Mouse (Mus musculus) ES-Bruce4 (cell line): ENCODE data around the gene Zfp791. TPM values are rescaled to one million over a fixed set of nuclear protein-coding genes. Genes with fewer than 3 reads are reported as not detected.
"Not testable (repeated sequence)": the region's sequence is repeated elsewhere in the genome, so short reads cannot be mapped to it uniquely, and the experiment has no call there.

ENCODE experiments used
- H3K27ac ChIP-seq: 2 replicates; pipeline ENCODE4 v1.5.1; 2012; ENCODE audit warnings: low read length, inconsistent platforms; ENCODE audit not compliant: insufficient read depth
- H3K27me3 ChIP-seq: 2 replicates; pipeline ENCODE4 v1.6.1; 2012; ENCODE audit warnings: mild to moderate bottlenecking, low read length, inconsistent platforms; ENCODE audit not compliant: control insufficient read depth, poor library complexity, insufficient read depth, severe bottlenecking
- H3K36me3 ChIP-seq: 2 replicates; pipeline ENCODE4 v1.6.1; 2012; ENCODE audit warnings: inconsistent platforms, mild to moderate bottlenecking, low read length, moderate library complexity; ENCODE audit not compliant: control insufficient read depth, poor library complexity, insufficient read depth, severe bottlenecking
- H3K4me1 ChIP-seq: one replicate; pipeline ENCODE4 v1.8.1; 2011; ENCODE audit warnings: low read length; ENCODE audit not compliant: control insufficient read depth, insufficient read depth
- H3K4me3 ChIP-seq: 2 replicates; pipeline ENCODE4 v1.5.1; 2011; ENCODE audit warnings: low read depth, mild to moderate bottlenecking, low read length
- H3K9ac ChIP-seq: 2 replicates; pipeline ENCODE4 v1.6.1; 2012; ENCODE audit warnings: low read depth, mild to moderate bottlenecking, inconsistent platforms; ENCODE audit not compliant: poor library complexity, severe bottlenecking
- H3K9me3 ChIP-seq: replicated peaks from 2 replicates; pipeline ENCODE4 v1.6.1; 2012; ENCODE audit warnings: mild to moderate bottlenecking, low read length, inconsistent platforms; ENCODE audit not compliant: control insufficient read depth, poor library complexity, insufficient read depth, severe bottlenecking
- CTCF ChIP-seq: IDR thresholded peaks from one replicate; pipeline ENCODE4 v1.8.1; 2011; ENCODE audit warnings: low read depth, low read length
- EP300 ChIP-seq: IDR thresholded peaks from 2 replicates; pipeline ENCODE4 v1.6.1; 2011; ENCODE audit warnings: low read depth, low read length; ENCODE audit not compliant: insufficient read depth
- POLR2A ChIP-seq: IDR thresholded peaks from one replicate; pipeline ENCODE4 v1.8.1; 2011; ENCODE audit warnings: low read length; ENCODE audit not compliant: insufficient read depth
- polyA plus RNA-seq: library from polyadenylated mRNA; stranded (reverse); fragments of >200 nt; gene quantifications from 2 replicates; pipeline ENCODE4 v1.2.4, GENCODE M21; 2011; ENCODE audit warnings: low read depth; ENCODE audit not compliant: missing spikeins, insufficient read depth, insufficient read length

Zfp791 gene
- 2.0 and 2.2 TPM in 2 replicates for polyA plus RNA-seq

GRCm38 (mm10) chr8:85122995-85123394 lies at the start of gene Zfp791:
TSS of gene Zfp791 (minus strand) at chr8:85123095.
- no peak within 1 kb of the TSS for H3K9ac ChIP-seq
- TF ChIP-seq EP300: no peak
- no peak for TF ChIP-seq CTCF
- no peak for TF ChIP-seq POLR2A

DNA sequence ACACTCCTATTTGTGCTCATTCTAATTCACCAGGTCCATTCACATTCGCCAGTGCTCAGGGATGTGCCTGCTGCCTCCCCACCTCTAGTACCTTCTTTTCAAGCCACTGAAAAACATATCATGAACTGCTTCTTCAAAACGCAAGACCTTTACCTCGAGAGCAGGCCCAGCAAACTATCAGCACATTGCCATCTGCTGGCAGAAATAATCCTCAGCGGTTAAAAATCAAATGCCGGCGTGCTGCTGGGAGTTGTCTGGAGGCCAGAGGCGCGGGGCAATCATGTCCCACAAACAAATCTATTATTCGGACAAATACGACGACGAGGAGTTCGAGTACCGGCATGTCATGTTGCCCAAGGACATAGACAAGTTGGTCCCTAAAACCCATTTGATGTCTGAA lies 48.4 kb upstream of the Zfp791 start:
- H3K4me3 ChIP-seq: no peak overlapping the region
- no peaks in the 10 kb centered on the region for H3K36me3 ChIP-seq
- peaks cover 6% of the 10 kb centered on the region for H3K9me3 ChIP-seq
- H3K27me3 ChIP-seq: no peaks in the 10 kb centered on the region; the same call in 1 of the 2 replicates
- no peaks in the 10 kb centered on the region for H3K4me1 ChIP-seq
- TF ChIP-seq CTCF: peak; percentile 42
- TF ChIP-seq POLR2A: no peak
- H3K9ac ChIP-seq: no peak overlapping the region
- no peak overlapping the region for H3K27ac ChIP-seq

More at GRCm38 (mm10) chr8:85122995-85123394, at the start of gene Zfp791:
- no peak within 1 kb of the TSS for H3K4me3 ChIP-seq
- H3K27ac ChIP-seq: no peak within 1 kb of the TSS
- no peaks in the 10 kb centered on the region for H3K36me3 ChIP-seq
- peaks cover 3% of the 10 kb centered on the region; the same call in 1 of the 2 replicates for H3K9me3 ChIP-seq
- H3K27me3 ChIP-seq: 0 out of 2 replicates have a peak, but pooled peaks cover 2% of the 10 kb centered on the region
- no peaks in the 10 kb centered on the region for H3K4me1 ChIP-seq

- Histone ChIP-seq H3K4me3 (no peak within 1 kb of the TSS), H3K4me1 (no peaks in the 10 kb centered on the region), H3K9ac (no peak within 1 kb of the TSS), H3K9me3 (peaks cover 30% of the 10 kb centered on the region), H3K27me3 (no peaks in the 10 kb centered on the region), H3K36me3 (no peaks in the 10 kb centered on the region), H3K27ac (no peak within 1 kb of the TSS)
- TF ChIP-seq POLR2A: no peak
- TF ChIP-seq EP300: no peak
- no peak for TF ChIP-seq CTCF
Observed at GRCm38 (mm10) chr8:85151624-85152023, 28.7 kb upstream of the Zfp791 start, which contains the start of gene Cks1brt. TSS of gene Cks1brt (plus strand) at chr8:85151924.

DNA sequence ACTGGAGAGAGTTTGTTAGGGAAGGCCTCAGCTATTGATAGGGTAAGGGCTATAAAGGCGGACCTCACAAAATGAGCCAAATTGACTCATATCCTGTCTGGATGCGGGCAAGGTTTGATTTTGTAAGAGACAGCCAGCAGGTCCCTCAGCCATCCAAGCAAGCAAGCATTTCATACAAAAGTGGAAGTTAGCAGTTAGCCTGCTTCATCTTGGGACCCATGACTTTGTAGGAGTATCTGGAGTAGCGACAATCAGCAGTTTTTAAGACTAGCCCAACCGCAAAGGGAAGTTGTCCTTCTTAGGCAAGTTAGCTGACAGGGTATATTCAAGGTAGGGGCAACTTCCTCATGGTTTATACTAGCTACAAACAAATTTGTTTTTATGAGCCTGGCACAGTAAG lies 19.6 kb upstream of the Zfp791 start:
- Histone ChIP-seq H3K36me3 (no peaks in the 10 kb centered on the region), H3K4me3 (no peak overlapping the region), H3K27me3 (no peaks in the 10 kb centered on the region), H3K27ac (no peak overlapping the region), H3K4me1 (no peaks in the 10 kb centered on the region), H3K9me3 (peaks cover 24% of the 10 kb centered on the region), H3K9ac (no peak overlapping the region)
- TF ChIP-seq EP300 (no peak), POLR2A (no peak), CTCF (no peak)

DNA sequence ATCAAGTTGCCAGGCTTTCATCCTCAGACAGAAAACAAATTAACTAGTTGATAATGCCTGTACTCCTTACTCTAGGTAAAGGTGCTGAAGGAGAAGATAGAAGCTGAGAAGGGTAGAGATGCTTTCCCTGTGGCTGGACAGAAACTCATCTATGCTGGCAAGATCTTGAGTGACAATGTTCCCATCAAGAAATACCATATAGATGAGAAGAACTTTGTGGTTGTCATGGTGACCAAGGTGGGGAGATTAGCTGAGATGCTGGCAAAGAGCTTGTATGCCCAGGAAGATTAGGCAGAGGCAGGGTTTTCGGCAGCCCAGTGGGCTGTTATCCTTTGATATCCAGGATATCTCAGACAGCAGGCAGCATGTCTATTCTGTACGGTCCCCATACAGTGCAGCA lies 12.8 kb upstream of the Zfp791 start:
- H3K9ac ChIP-seq, H3K4me3 ChIP-seq, H3K36me3 ChIP-seq, H3K27me3 ChIP-seq, H3K4me1 ChIP-seq, H3K27ac ChIP-seq: not testable (repeated sequence)
- peaks cover 14% of the 10 kb centered on the region for H3K9me3 ChIP-seq

GRCm38 (mm10) chr8:85132335-85132734 lies 9.4 kb upstream of the Zfp791 start:
- no peak overlapping the region for H3K27ac ChIP-seq
- H3K4me1 ChIP-seq: no peaks in the 10 kb centered on the region
- no peaks in the 10 kb centered on the region for H3K36me3 ChIP-seq
- TF ChIP-seq POLR2A: no peak
- no peak for TF ChIP-seq EP300
- TF ChIP-seq CTCF: no peak
- peaks cover 14% of the 10 kb centered on the region for H3K9me3 ChIP-seq
- H3K9ac ChIP-seq: no peak overlapping the region
- no peak overlapping the region for H3K4me3 ChIP-seq
- no peaks in the 10 kb centered on the region for H3K27me3 ChIP-seq
